Mouse (Mus musculus) midbrain, postnatal 0 days (tissue): ENCODE measurements around the gene Tert. TPM values are rescaled to one million over a fixed set of nuclear protein-coding genes. Genes with fewer than 3 reads are reported as not detected.

Experiments
- ATAC-seq: fragments of 200-750 bp; cut with Nextera tagmentation; 2 replicates; pipeline ENCODE4 v1.8.0; 2017; ENCODE audit warnings: moderate number of reproducible peaks, mild to moderate bottlenecking, moderate TSS enrichment, moderate library complexity; ENCODE audit not compliant: low FRiP score
- DNase-seq: peaks from one replicate; pipeline ENCODE4 v3.0.0-alpha.2; 2015; ENCODE audit warnings: low spot score
- H3K27ac ChIP-seq: fragments of 300-500 bp; sonication (generic); 2 replicates; pipeline ENCODE4 v1.5.1; 2014; ENCODE audit warnings: low read depth, mild to moderate bottlenecking, low read length, mixed read lengths
- H3K27me3 ChIP-seq: fragments of 300-500 bp; sonication (generic); 2 replicates; pipeline ENCODE4 v1.6.1; 2014; ENCODE audit warnings: low read length, control low read depth, mixed read lengths; ENCODE audit not compliant: insufficient read depth
- H3K36me3 ChIP-seq: fragments of 300-500 bp; sonication (generic); 2 replicates; pipeline ENCODE4 v1.6.1; 2014; ENCODE audit warnings: low read length, control low read depth, mixed read lengths; ENCODE audit not compliant: insufficient read depth
- H3K4me1 ChIP-seq: fragments of 300-500 bp; sonication (generic); 2 replicates; pipeline ENCODE4 v1.6.1; 2014; ENCODE audit warnings: mild to moderate bottlenecking, control low read depth, antibody characterized with exemption, low read length, mixed read lengths; ENCODE audit not compliant: insufficient read depth
- H3K4me2 ChIP-seq: fragments of 300-500 bp; sonication (generic); 2 replicates; pipeline ENCODE4 v1.6.1; 2014; ENCODE audit warnings: low read depth, mild to moderate bottlenecking, low read length, mixed read lengths; ENCODE audit not compliant: poor library complexity, severe bottlenecking
- H3K4me3 ChIP-seq: fragments of 300-500 bp; sonication (generic); 2 replicates; pipeline ENCODE4 v1.5.1; 2014; ENCODE audit warnings: low read depth, mild to moderate bottlenecking, low read length, moderate library complexity
- H3K9ac ChIP-seq: fragments of 300-500 bp; sonication (generic); replicated peaks from 2 replicates; pipeline ENCODE4 v1.6.1; 2014; ENCODE audit warnings: mild to moderate bottlenecking, low read length, moderate library complexity, mixed read lengths; ENCODE audit not compliant: poor library complexity, severe bottlenecking
- H3K9me3 ChIP-seq: fragments of 300-500 bp; sonication (generic); 2 replicates; pipeline ENCODE4 v1.6.1; 2016; ENCODE audit warnings: low read length, control low read depth
- CTCF ChIP-seq: IDR thresholded peaks from 2 replicates; pipeline ENCODE4 v1.5.1; 2016; ENCODE audit warnings: antibody characterized with exemption, mild to moderate bottlenecking
- WGBS: fragments of 180-500 bp; shearing (Covaris S2); extraction: QIAGEN DNeasy Blood & Tissue Kit; methylation state at CpG from one replicate; pipeline ENCODE4 v1.1.7; 2014; 5-methylcytosine and 5-hydroxymethylcytosine counted together
- polyA plus RNA-seq: library from polyadenylated mRNA; unstranded; fragments of >200 nt; fragmentation: Nextera tagmentation; extraction: Ambion mirVana; gene quantifications from 2 replicates; pipeline ENCODE4 v1.2.1, GENCODE M21; 2015
- total RNA-seq: library from RNA; depleted of rRNA; stranded (reverse); fragments of >200 nt; gene quantifications from 2 replicates; pipeline ENCODE4 v1.2.3, GENCODE M21; 2014

Tert gene
- total and polyA plus RNA-seq, 2 experiments from 2014 or later, result 2.3 to 16.0 TPM

DNA sequence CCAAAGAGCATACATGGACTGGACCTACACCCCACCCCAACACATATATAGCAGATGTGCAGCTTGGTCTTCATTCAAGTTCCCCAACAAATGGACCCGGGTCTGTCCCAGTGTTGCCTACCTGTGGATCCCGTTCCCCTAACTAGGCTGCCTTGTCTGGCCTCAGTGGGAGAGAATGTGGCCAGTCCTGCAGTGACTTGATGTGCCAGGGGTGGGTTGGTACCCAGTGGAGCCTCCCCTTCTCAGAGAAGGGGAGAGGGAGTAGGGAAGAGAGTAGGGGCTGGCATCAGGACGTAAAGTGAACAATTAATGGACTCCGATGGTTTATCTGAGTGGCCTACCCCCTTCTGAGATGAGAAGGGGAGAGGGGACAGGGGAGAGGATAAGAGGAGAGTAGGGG is 23.7 kb upstream of the Tert start:
- ATAC-seq, result peak; percentile 17; the same call in 1 of the 2 replicates
- H3K4me2 ChIP-seq, result peak overlapping the region; percentile 92
- no peak for TF ChIP-seq CTCF
- no peaks in the 10 kb centered on the region for H3K27me3 ChIP-seq
- DNase-seq, result no peak
- H3K4me3 ChIP-seq, result peak overlapping the region; percentile 82
- peaks cover 21% of the 10 kb centered on the region for H3K36me3 ChIP-seq
- peaks cover 5% of the 10 kb centered on the region for H3K4me1 ChIP-seq
- no peaks in the 10 kb centered on the region for H3K9me3 ChIP-seq
- 42% methylated on average over 4 of the region's 4 CpGs for WGBS
- peak overlapping the region; percentile 79 for H3K27ac ChIP-seq
- H3K9ac ChIP-seq, result peak overlapping the region; percentile 89

DNA sequence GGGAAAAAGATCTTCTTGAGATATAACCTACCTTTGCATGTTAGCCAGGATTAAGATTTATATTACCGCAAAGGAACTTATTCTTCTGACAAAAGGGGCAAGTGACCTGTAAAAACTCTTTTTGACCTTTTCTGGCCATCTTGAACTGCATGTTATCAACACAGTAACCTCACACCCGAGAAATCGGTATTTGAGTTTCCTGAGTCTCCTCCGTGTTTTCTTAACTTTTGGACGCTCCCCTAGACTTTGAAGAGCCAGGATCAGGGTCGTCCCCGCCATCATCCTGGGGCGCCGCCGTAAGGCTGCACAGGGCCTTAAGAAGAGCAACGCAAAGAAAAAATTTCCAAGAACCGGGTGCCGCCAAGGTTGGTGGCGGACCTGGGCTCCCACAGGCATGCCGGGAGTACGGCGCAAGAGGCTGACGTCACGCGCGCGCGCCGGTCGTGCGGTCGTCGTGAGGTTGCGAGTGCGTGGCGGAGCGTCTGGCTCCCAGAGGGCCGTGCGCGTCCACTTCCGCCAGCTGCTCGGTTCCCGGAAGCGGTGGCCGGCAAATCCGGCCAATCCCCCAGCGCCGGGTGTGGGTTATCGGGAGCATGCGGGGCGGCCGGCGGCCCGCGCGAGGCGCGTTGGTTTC is 23.1 kb upstream of the Tert start, which contains the start of gene Clptm1l:
Gene Clptm1l, plus strand, starts transcription at position 485 of the 634 bp plus-strand sequence.
- Histone ChIP-seq H3K9ac (peak within 1 kb of the TSS; percentile 89), H3K36me3 (peaks cover 27% of the 10 kb centered on the region), H3K4me3 (peak within 1 kb of the TSS; percentile 82), H3K4me1 (peaks cover 5% of the 10 kb centered on the region), H3K4me2 (peak within 1 kb of the TSS; percentile 92), H3K9me3 (no peaks in the 10 kb centered on the region), H3K27me3 (no peaks in the 10 kb centered on the region), H3K27ac (peak within 1 kb of the TSS; percentile 79)
- WGBS, result under 1% methylated on average over 36 of the region's 53 CpGs
- peak; percentile 98 for ATAC-seq
- no peak; the same call in 1 of the 2 replicates for TF ChIP-seq CTCF
- DNase-seq, result peak; percentile 97

DNA sequence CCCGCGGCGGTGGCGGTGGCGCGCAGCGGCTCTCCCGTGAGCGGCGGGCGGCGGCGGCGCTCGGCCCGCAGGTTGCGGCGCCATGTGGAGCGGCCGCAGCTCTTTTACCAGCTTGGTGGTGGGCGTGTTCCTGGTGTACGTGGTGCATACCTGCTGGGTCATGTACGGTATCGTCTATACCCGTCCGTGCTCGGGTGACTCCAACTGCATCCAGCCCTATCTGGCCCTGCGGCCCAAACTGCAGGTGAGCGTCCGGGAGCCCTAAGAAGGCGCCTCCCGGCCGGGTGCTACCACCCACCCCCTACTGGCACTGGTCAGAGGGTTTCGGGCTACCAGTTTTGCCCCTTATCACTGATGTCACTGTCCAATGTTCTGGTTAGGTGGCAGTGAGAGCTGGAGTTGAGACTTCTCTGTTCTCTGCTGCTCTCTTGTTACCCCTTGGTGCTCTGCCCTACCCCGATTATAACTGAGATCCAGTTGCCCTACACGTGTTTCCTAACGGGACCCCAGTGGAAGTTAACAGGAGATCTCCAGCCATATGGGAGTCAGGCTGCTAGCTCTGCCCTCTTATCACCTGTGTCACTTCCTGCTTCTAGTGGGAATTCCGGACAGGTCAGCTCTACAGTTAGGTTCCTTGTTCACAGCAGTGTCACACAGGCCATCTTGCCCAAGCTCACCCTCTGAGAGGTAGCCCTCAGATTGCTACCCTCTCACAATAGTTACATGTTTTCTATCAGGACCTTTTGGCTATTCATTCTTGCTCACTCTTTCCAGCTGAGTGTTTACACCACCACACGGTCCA is 22.4 kb upstream of the Tert start:
- H3K4me2 ChIP-seq, result peak overlapping the region; percentile 92
- peak; percentile 12; the same call in 1 of the 2 replicates for TF ChIP-seq CTCF
- H3K9me3 ChIP-seq, result no peaks in the 10 kb centered on the region
- DNase-seq (no peak), ATAC-seq (peak; percentile 78)
- peak overlapping the region; percentile 89 for H3K9ac ChIP-seq
- H3K36me3 ChIP-seq, result peaks cover 33% of the 10 kb centered on the region
- WGBS, result 4% methylated on average over 33 of the region's 39 CpGs
- peak overlapping the region; percentile 82 for H3K4me3 ChIP-seq
- H3K27ac ChIP-seq, result peak overlapping the region; percentile 79
- H3K27me3 ChIP-seq, result no peaks in the 10 kb centered on the region
- H3K4me1 ChIP-seq, result peaks cover 5% of the 10 kb centered on the region

GRCm38 (mm10) chr13:73618406-73618805 is 8.3 kb upstream of the Tert start:
- DNase-seq (no peak), ATAC-seq (no peak)
- Histone ChIP-seq H3K4me2 (no peak overlapping the region), H3K4me3 (no peak overlapping the region), H3K36me3 (peaks cover 78% of the 10 kb centered on the region), H3K4me1 (no peaks in the 10 kb centered on the region), H3K27ac (no peak overlapping the region), H3K9me3 (no peaks in the 10 kb centered on the region), H3K9ac (no peak overlapping the region), H3K27me3 (no peaks in the 10 kb centered on the region)
- no peak for TF ChIP-seq CTCF
- WGBS, result 97% methylated on average over 5 of the region's 5 CpGs

GRCm38 (mm10) chr13:73620637-73621036 is 6.1 kb upstream of the Tert start:
- no peaks in the 10 kb centered on the region for H3K4me1 ChIP-seq
- peak; percentile 64 for TF ChIP-seq CTCF
- peak; percentile 63 for DNase-seq
- H3K9me3 ChIP-seq, result no peaks in the 10 kb centered on the region
- H3K4me2 ChIP-seq, result no peak overlapping the region
- ATAC-seq, result no peak
- H3K27me3 ChIP-seq, result no peaks in the 10 kb centered on the region
- no peak overlapping the region for H3K27ac ChIP-seq
- H3K9ac ChIP-seq, result no peak overlapping the region
- no peak overlapping the region for H3K4me3 ChIP-seq
- 77% methylated on average over 6 of the region's 6 CpGs for WGBS
- H3K36me3 ChIP-seq, result peaks cover 57% of the 10 kb centered on the region

- 0 out of 2 replicates have a peak, but pooled peaks cover 6% of the 10 kb centered on the region for H3K36me3 ChIP-seq
- WGBS, result 43% methylated on average over 6 of the region's 6 CpGs
- TF ChIP-seq CTCF, result no peak
- DNase-seq (no peak), ATAC-seq (no peak)
- peak overlapping the region; percentile 39 for H3K27ac ChIP-seq
- H3K27me3 ChIP-seq, result no peaks in the 10 kb centered on the region
- H3K4me3 ChIP-seq, result peak overlapping the region; percentile 43
- H3K9ac ChIP-seq, result peak overlapping the region; percentile 65; the same call in 1 of the 2 replicates
- no peaks in the 10 kb centered on the region for H3K9me3 ChIP-seq
- peak overlapping the region; percentile 83 for H3K4me2 ChIP-seq
- H3K4me1 ChIP-seq, result no peaks in the 10 kb centered on the region
These were observed 334 bp upstream of the Tert start for GRCm38 (mm10) chr13:73626410-73626744.
